ENCODE assay signal across 9 mouse cellular contexts in genomic region chr7:31017104-31017901, GRCm38 (mm10). TPM values are rescaled to one million over a fixed set of nuclear protein-coding genes. Genes with fewer than 3 reads are reported as not detected.
A peak's percentile ranks its signal among the peaks of the same experiment; 100 is the strongest.
DNase-seq lines count a peak whose midpoint lies in the region; ATAC-seq and TF ChIP-seq lines count a peak whose summit lies in the region.
"Had no signal": no experiment of that assay in that cellular context is flagged by ENCODE, and none has a peak within 500 bp of the region (broad histone marks: within the 10 kb centered on the region; RNA-seq: fewer than 3 reads in every experiment).

No protein-coding gene starts in this region.

- no peaks in the 10 kb centered on the region for H3K36me3 ChIP-seq in hindbrain, postnatal 0 days (ENCODE audit: insufficient read depth, low read length)
- no peaks in the 10 kb centered on the region for H3K36me3 ChIP-seq in limb, embryonic 13.5 days
- no peaks in the 10 kb centered on the region for H3K36me3 ChIP-seq in thymus, adult 2 months (ENCODE audit: control insufficient read depth, insufficient read depth, low read length)

- H3K4me3 ChIP-seq in hindbrain, postnatal 0 days (ENCODE audit: low read length): no peak overlapping the region
- H3K4me3 ChIP-seq in limb, embryonic 13.5 days: no peak overlapping the region
- H3K4me3 ChIP-seq in thymus, adult 2 months (ENCODE audit: control insufficient read depth, insufficient read depth, low read length): no peak overlapping the region

- no peaks in the 10 kb centered on the region for H3K9me3 ChIP-seq in hindbrain, postnatal 0 days (ENCODE audit: low read length)
- H3K9me3 ChIP-seq in limb, embryonic 13.5 days: no peaks in the 10 kb centered on the region

- peak; percentile 17 for DNase-seq in embryo, embryonic 11.5 days (ENCODE audit: low read depth, low spot score)
- DNase-seq in embryo, embryonic 10 days (ENCODE audit: low spot score): no peak
- peak; percentile 52 for DNase-seq in retina, postnatal 1 day
- DNase-seq in retina, embryonic 14.5 days (ENCODE audit: low spot score): no peak
- DNase-seq in hindbrain, postnatal 0 days (ENCODE audit: low spot score): peak; percentile 41
- no peak for DNase-seq in gastrocnemius, postnatal 10 days
- no peak for DNase-seq in thymus, adult 2 months

- ATAC-seq in hindbrain, postnatal 0 days: 0 out of 2 replicates have a peak, but pooled peaks have one; percentile 32
- ATAC-seq in limb, embryonic 13.5 days (ENCODE audit: low FRiP score, low read depth): peak; percentile 74

- TF ChIP-seq CTCF in hindbrain, postnatal 0 days (IDR thresholded peaks at IDR 0.05; ENCODE audit: low read depth): no peak
- TF ChIP-seq CTCF in thymus, adult 2 months (IDR thresholded peaks at IDR 0.05; ENCODE audit: borderline replicate concordance, control insufficient read depth, extremely low read depth, insufficient read depth, low read length, poor library complexity): no peak

- H3K27me3 ChIP-seq in hindbrain, postnatal 0 days (ENCODE audit: insufficient read depth, low read length): no peaks in the 10 kb centered on the region
- no peaks in the 10 kb centered on the region for H3K27me3 ChIP-seq in limb, embryonic 13.5 days
- no peaks in the 10 kb centered on the region for H3K27me3 ChIP-seq in thymus, adult 2 months (ENCODE audit: control insufficient read depth, insufficient read depth, low read length)

- H3K9ac ChIP-seq in hindbrain, postnatal 0 days (replicated peaks; ENCODE audit: low read length): no peak overlapping the region
- H3K9ac ChIP-seq in limb, embryonic 13.5 days: no peak overlapping the region
- H3K9ac ChIP-seq: liver, embryonic 14.5 days had no signal

- H3K4me1 ChIP-seq in hindbrain, postnatal 0 days (ENCODE audit: insufficient read depth, low read length): no peaks in the 10 kb centered on the region
- H3K4me1 ChIP-seq in limb, embryonic 13.5 days: peaks cover 15% of the 10 kb centered on the region
- no peaks in the 10 kb centered on the region for H3K4me1 ChIP-seq in thymus, adult 2 months (replicated peaks; ENCODE audit: control insufficient read depth, insufficient read depth, low read length)

- no peak for TF ChIP-seq POLR2A in thymus, adult 2 months (IDR thresholded peaks at IDR 0.05; ENCODE audit: control insufficient read depth, extremely low read depth, insufficient read depth, low read length, poor library complexity)

- H3K4me2 ChIP-seq in hindbrain, postnatal 0 days (ENCODE audit: low read depth, low read length): no peak overlapping the region
- no peak overlapping the region for H3K4me2 ChIP-seq in limb, embryonic 13.5 days (replicated peaks)

- H3K27ac ChIP-seq in hindbrain, postnatal 0 days: no peak overlapping the region
- no peak overlapping the region for H3K27ac ChIP-seq in limb, embryonic 13.5 days
- no peak overlapping the region for H3K27ac ChIP-seq in thymus, adult 2 months (ENCODE audit: control insufficient read depth, insufficient read depth, low read length)
- H3K27ac ChIP-seq: liver, embryonic 14.5 days had no signal

- 47% methylated on average over 10 of the region's 10 CpGs for WGBS in hindbrain, postnatal 0 days
- WGBS in limb, embryonic 13.5 days: 29% methylated on average over 10 of the region's 10 CpGs
- WGBS in thymus, adult 2 months: 30% methylated on average over 10 of the region's 10 CpGs

RNA-seq across cellular contexts. Expression of gene Fxyd5, which starts 25.0 kb away (rescaled TPM):
- 15.3 and 22.1 TPM in 2 replicates for total RNA-seq in hindbrain, postnatal 0 days (2014; rRNA removed)
- polyA plus RNA-seq in hindbrain, postnatal 0 days (2015; fragmentation: Nextera tagmentation; extraction: Ambion mirVana): 33.3 and 35.3 TPM in 2 replicates
- 17.1 and 18.3 TPM in 2 replicates for polyA plus RNA-seq in limb, embryonic 13.5 days (2015; fragmentation: Nextera tagmentation; extraction: Ambion mirVana)
- 10 to 100 TPM; 10.1 to 21.5 TPM for total RNA-seq in gastrocnemius, postnatal 10 days (2021)
- 247 and 283 TPM in 2 replicates for polyA plus RNA-seq in thymus, adult 2 months (2012; rRNA removed)

RNA-seq across cellular contexts. Expression of gene Fxyd7, which starts 34.0 kb away (rescaled TPM):
- total RNA-seq in hindbrain, postnatal 0 days (2014; rRNA removed): 234 and 282 TPM in 2 replicates
- 466 and 477 TPM in 2 replicates for polyA plus RNA-seq in hindbrain, postnatal 0 days (2015; fragmentation: Nextera tagmentation; extraction: Ambion mirVana)
- 20.0 and 21.3 TPM in 2 replicates for polyA plus RNA-seq in limb, embryonic 13.5 days (2015; fragmentation: Nextera tagmentation; extraction: Ambion mirVana)
- 1 to 10 TPM; 2.4 to 2.6 TPM for total RNA-seq in gastrocnemius, postnatal 10 days (2021)
- polyA plus RNA-seq in thymus, adult 2 months (2012; rRNA removed): 1.4 and 2.2 TPM in 2 replicates

RNA-seq across cellular contexts. Expression of gene Fxyd1, which starts 39.7 kb away (rescaled TPM):
- total RNA-seq in hindbrain, postnatal 0 days (2014; rRNA removed): 24.0 and 26.5 TPM in 2 replicates
- polyA plus RNA-seq in hindbrain, postnatal 0 days (2015; fragmentation: Nextera tagmentation; extraction: Ambion mirVana): 129 and 150 TPM in 2 replicates
- 61.7 and 71.2 TPM in 2 replicates for polyA plus RNA-seq in limb, embryonic 13.5 days (2015; fragmentation: Nextera tagmentation; extraction: Ambion mirVana)
- 1,000 to 10,000 TPM; 1,112 to 1,150 TPM for total RNA-seq in gastrocnemius, postnatal 10 days (2021)
- 46.4 and 107 TPM in 2 replicates for polyA plus RNA-seq in thymus, adult 2 months (2012; rRNA removed)

RNA-seq across cellular contexts. Expression of gene Lgi4, which starts 41.8 kb away (rescaled TPM):
- total RNA-seq in hindbrain, postnatal 0 days (2014; rRNA removed): 1.9 and 5.9 TPM in 2 replicates
- 1.2 and 1.3 TPM in 2 replicates for polyA plus RNA-seq in hindbrain, postnatal 0 days (2015; fragmentation: Nextera tagmentation; extraction: Ambion mirVana)
- polyA plus RNA-seq in limb, embryonic 13.5 days (2015; fragmentation: Nextera tagmentation; extraction: Ambion mirVana): 0.59 and 0.67 TPM in 2 replicates
- total RNA-seq in gastrocnemius, postnatal 10 days (2021): 1 to 10 TPM; 8.4 to 9.9 TPM
- polyA plus RNA-seq in thymus, adult 2 months (2012; rRNA removed): 1.1 and 1.8 TPM in 2 replicates

RNA-seq across cellular contexts. Expression of gene Fam187b, which starts 43.7 kb away (rescaled TPM):
- 0.16 and 2.0 TPM in 2 replicates for total RNA-seq in hindbrain, postnatal 0 days (2014; rRNA removed)
- 0.77 and 0.89 TPM in 2 replicates for polyA plus RNA-seq in hindbrain, postnatal 0 days (2015; fragmentation: Nextera tagmentation; extraction: Ambion mirVana)
- 0.70 and 0.78 TPM in 2 replicates for polyA plus RNA-seq in limb, embryonic 13.5 days (2015; fragmentation: Nextera tagmentation; extraction: Ambion mirVana)
- under 1 TPM in 1 of 2 experiments, not detected in 1; 0.18 TPM for total RNA-seq in gastrocnemius, postnatal 10 days (2021)
- polyA plus RNA-seq in thymus, adult 2 months (2012; rRNA removed): 1.00 and 1.2 TPM in 2 replicates

Comparison
In these comparisons a context has a peak if more than half of its experiments do, and no peak if none do; other contexts are left out.
1. DNase-seq: peak in embryo, embryonic 11.5 days (single experiment), retina, postnatal 1 day (single experiment) and hindbrain, postnatal 0 days (single experiment); none in embryo, embryonic 10 days (single experiment), retina, embryonic 14.5 days (single experiment), gastrocnemius, postnatal 10 days (single experiment) and thymus, adult 2 months (single experiment).
2. RNA of gene Fxyd7, which starts 34.0 kb away (polyA plus RNA-seq): 466 to 477 TPM in hindbrain, postnatal 0 days; 20.0 to 21.3 TPM in limb, embryonic 13.5 days and 1.4 to 2.2 TPM in thymus, adult 2 months; every median in the first group is over 10 times any median in the second.